Mouse (Mus musculus): ENCODE data around the gene 1810037I17Rik. TPM values are rescaled to one million over a fixed set of nuclear protein-coding genes. Genes with fewer than 3 reads are reported as not detected.

1810037I17Rik gene
- total RNA-seq, 1 experiment, result 65.0 TPM

GRCm38 (mm10) chr3:122939215-122939614 lies 15.2 kb downstream of the 1810037I17Rik start:
- no peak overlapping the region for H3K27ac ChIP-seq (ENCODE audit: insufficient read depth, low read depth, low read length, poor library complexity, severe bottlenecking)
- no peak for DNase-seq (ENCODE audit: low read depth, low spot score)
- in situ Hi-C loops (cut with MboI; ENCODE audit: low sequenced_read_pairs in 2 of 2, unreplicated experiment in 2 of 2), result no loop called here
- H3K36me3 ChIP-seq (ENCODE audit: control insufficient read depth, insufficient read depth, low read length, poor library complexity, severe bottlenecking), result peaks cover 2% of the 10 kb centered on the region; the same call in 1 of the 2 replicates
- H3K9ac ChIP-seq (ENCODE audit: insufficient read depth, low read depth, low read length, poor library complexity, severe bottlenecking), result no peak overlapping the region
- H3K4me1 ChIP-seq (ENCODE audit: control insufficient read depth in 2 of 2, insufficient read depth in 2 of 2, low read length in 2 of 2, poor library complexity in 1 of 2), result peaks cover 0 to 20% of the 10 kb centered on the region in 2 experiments; a peak in 3 of 4 replicates
- H3K4me3 ChIP-seq (ENCODE audit: insufficient read depth in 1 of 2, low read depth in 1 of 2, low read length in 2 of 2, poor library complexity in 1 of 2, severe bottlenecking in 1 of 2), result no peak overlapping the region
- TF ChIP-seq MAFK (IDR thresholded peaks at IDR 0.05; ENCODE audit: insufficient read depth, low read depth, low read length), result no peak
- TF ChIP-seq ZC3H11A (IDR thresholded peaks at IDR 0.05; ENCODE audit: borderline replicate concordance, low read depth, low read length), result no peak
- TF ChIP-seq ZNF384 (IDR thresholded peaks at IDR 0.05; ENCODE audit: low read depth, low read length), result no peak
- TF ChIP-seq HCFC1 (IDR thresholded peaks at IDR 0.05; ENCODE audit: borderline replicate concordance, insufficient read depth, low read length), result no peak
- TF ChIP-seq CHD2 (IDR thresholded peaks at IDR 0.05; ENCODE audit: low read depth, low read length), result no peak
- H3K9me3 ChIP-seq (ENCODE audit: control insufficient read depth, insufficient read depth, low read depth, low read length), result no peaks in the 10 kb centered on the region

DNA sequence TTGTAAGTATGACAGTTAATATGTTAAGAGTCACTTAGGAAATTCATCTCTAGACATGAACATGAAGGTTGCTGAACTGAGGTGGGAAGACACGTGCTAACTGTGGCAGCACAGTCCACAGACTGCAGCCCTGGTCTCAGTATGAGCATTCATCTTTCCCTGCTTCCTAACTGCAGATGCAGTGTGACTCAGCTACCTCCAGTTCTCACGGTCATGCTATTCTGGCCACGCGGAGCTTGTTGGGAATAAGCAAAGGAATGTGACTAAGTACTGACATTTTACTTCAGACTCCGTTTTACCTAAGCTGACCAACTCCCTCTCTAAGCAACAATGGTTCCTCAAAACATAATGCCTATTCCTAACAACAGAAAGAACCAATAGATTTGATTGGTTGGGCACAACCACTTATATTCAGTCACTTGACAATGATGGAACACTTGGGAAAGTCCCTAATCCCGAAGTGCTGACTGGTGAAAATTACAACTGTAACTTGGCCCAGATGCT lies 19.4 kb downstream of the 1810037I17Rik start:
- no peak overlapping the region; the same call in 1 of the 2 replicates for H3K27ac ChIP-seq (ENCODE audit: insufficient read depth, low read depth, low read length, poor library complexity, severe bottlenecking)
- in situ Hi-C loops (cut with MboI; ENCODE audit: low sequenced_read_pairs in 2 of 2, unreplicated experiment in 2 of 2), result no loop called here
- TF ChIP-seq ZNF384 (IDR thresholded peaks at IDR 0.05; ENCODE audit: low read depth, low read length), result no peak
- TF ChIP-seq MAFK (IDR thresholded peaks at IDR 0.05; ENCODE audit: insufficient read depth, low read depth, low read length), result no peak
- TF ChIP-seq ZC3H11A (IDR thresholded peaks at IDR 0.05; ENCODE audit: borderline replicate concordance, low read depth, low read length), result no peak
- TF ChIP-seq HCFC1 (IDR thresholded peaks at IDR 0.05; ENCODE audit: borderline replicate concordance, insufficient read depth, low read length), result no peak
- no peak for TF ChIP-seq CHD2 (IDR thresholded peaks at IDR 0.05; ENCODE audit: low read depth, low read length)
- H3K4me1 ChIP-seq (ENCODE audit: control insufficient read depth in 2 of 2, insufficient read depth in 2 of 2, low read length in 2 of 2, poor library complexity in 1 of 2), result peaks cover 0 to 3% of the 10 kb centered on the region in 2 experiments; a peak in 1 of 4 replicates
- no peak overlapping the region for H3K4me3 ChIP-seq (ENCODE audit: insufficient read depth in 1 of 2, low read depth in 1 of 2, low read length in 2 of 2, poor library complexity in 1 of 2, severe bottlenecking in 1 of 2)
- H3K9ac ChIP-seq (ENCODE audit: insufficient read depth, low read depth, low read length, poor library complexity, severe bottlenecking), result no peak overlapping the region
- H3K36me3 ChIP-seq (ENCODE audit: control insufficient read depth, insufficient read depth, low read length, poor library complexity, severe bottlenecking), result peaks cover 4% of the 10 kb centered on the region
- no peak for DNase-seq (ENCODE audit: low read depth, low spot score)
- H3K9me3 ChIP-seq (ENCODE audit: control insufficient read depth, insufficient read depth, low read depth, low read length), result no peaks in the 10 kb centered on the region

DNA sequence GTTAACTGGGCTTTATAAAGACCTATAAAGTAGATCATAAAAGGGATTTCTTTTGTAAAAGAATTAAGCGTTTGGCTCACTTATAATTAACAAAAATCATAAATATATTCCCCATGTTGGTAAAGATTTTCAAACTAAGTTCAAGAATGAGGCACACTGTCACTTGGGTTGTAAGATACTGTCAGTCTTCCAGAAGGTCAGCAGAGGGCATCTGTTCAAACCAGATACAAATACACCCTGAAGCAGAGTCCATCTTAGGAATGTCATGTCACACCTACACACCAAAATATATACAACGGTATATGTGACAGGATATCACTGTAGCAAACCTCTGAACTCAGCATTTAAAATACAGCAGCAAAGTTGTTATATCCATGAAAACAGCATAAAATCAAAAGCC lies 26.1 kb downstream of the 1810037I17Rik start:
- no peak for DNase-seq (ENCODE audit: low read depth, low spot score)
- no peaks in the 10 kb centered on the region for H3K9me3 ChIP-seq (ENCODE audit: control insufficient read depth, insufficient read depth, low read depth, low read length)
- no peaks in the 10 kb centered on the region for H3K4me1 ChIP-seq (ENCODE audit: control insufficient read depth in 2 of 2, insufficient read depth in 2 of 2, low read length in 2 of 2, poor library complexity in 1 of 2)
- H3K27ac ChIP-seq (ENCODE audit: insufficient read depth, low read depth, low read length, poor library complexity, severe bottlenecking), result no peak overlapping the region
- no peak for TF ChIP-seq CHD2 (IDR thresholded peaks at IDR 0.05; ENCODE audit: low read depth, low read length)
- no peak for TF ChIP-seq HCFC1 (IDR thresholded peaks at IDR 0.05; ENCODE audit: borderline replicate concordance, insufficient read depth, low read length)
- no peak for TF ChIP-seq MAFK (IDR thresholded peaks at IDR 0.05; ENCODE audit: insufficient read depth, low read depth, low read length)
- no peak for TF ChIP-seq ZNF384 (IDR thresholded peaks at IDR 0.05; ENCODE audit: low read depth, low read length)
- TF ChIP-seq ZC3H11A (IDR thresholded peaks at IDR 0.05; ENCODE audit: borderline replicate concordance, low read depth, low read length), result no peak
- H3K36me3 ChIP-seq (ENCODE audit: control insufficient read depth, insufficient read depth, low read length, poor library complexity, severe bottlenecking), result peaks cover 10% of the 10 kb centered on the region
- H3K4me3 ChIP-seq (ENCODE audit: insufficient read depth in 1 of 2, low read depth in 1 of 2, low read length in 2 of 2, poor library complexity in 1 of 2, severe bottlenecking in 1 of 2), result no peak overlapping the region
- H3K9ac ChIP-seq (ENCODE audit: insufficient read depth, low read depth, low read length, poor library complexity, severe bottlenecking), result no peak overlapping the region
- in situ Hi-C loops (cut with MboI; ENCODE audit: low sequenced_read_pairs in 2 of 2, unreplicated experiment in 2 of 2), result no loop called here

DNA sequence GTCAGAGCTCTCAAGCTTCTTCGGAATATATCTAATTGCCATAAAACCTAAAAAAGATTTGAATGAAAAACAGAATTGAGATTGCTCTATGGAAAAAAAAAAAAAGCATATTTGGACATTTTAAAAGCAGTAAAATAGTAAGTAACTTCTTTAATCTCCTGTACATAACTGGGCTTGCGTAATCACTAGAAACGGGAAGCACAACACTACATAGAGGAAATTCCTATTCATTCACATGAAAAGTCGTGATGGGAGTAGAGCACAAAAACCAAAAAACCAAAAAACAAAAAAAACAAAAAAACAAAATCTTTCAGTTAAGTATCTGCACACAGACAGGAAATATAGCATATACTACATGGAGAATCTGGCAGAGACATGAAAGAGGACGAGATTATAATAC lies 40.3 kb downstream of the 1810037I17Rik start:
- Histone ChIP-seq H3K4me3 (ENCODE audit: insufficient read depth in 1 of 2, low read depth in 1 of 2, low read length in 2 of 2, poor library complexity in 1 of 2, severe bottlenecking in 1 of 2) (no peak overlapping the region), H3K4me1 (ENCODE audit: control insufficient read depth in 2 of 2, insufficient read depth in 2 of 2, low read length in 2 of 2, poor library complexity in 1 of 2) (no peaks in the 10 kb centered on the region), H3K36me3 (ENCODE audit: control insufficient read depth, insufficient read depth, low read length, poor library complexity, severe bottlenecking) (no peaks in the 10 kb centered on the region; the same call in 1 of the 2 replicates), H3K9ac (ENCODE audit: insufficient read depth, low read depth, low read length, poor library complexity, severe bottlenecking) (no peak overlapping the region), H3K9me3 (ENCODE audit: control insufficient read depth, insufficient read depth, low read depth, low read length) (no peaks in the 10 kb centered on the region), H3K27ac (ENCODE audit: insufficient read depth, low read depth, low read length, poor library complexity, severe bottlenecking) (no peak overlapping the region)
- no peak for TF ChIP-seq ZNF384 (IDR thresholded peaks at IDR 0.05; ENCODE audit: low read depth, low read length)
- TF ChIP-seq HCFC1 (IDR thresholded peaks at IDR 0.05; ENCODE audit: borderline replicate concordance, insufficient read depth, low read length), result no peak
- DNase-seq (ENCODE audit: low read depth, low spot score), result no peak
- in situ Hi-C loops (cut with MboI; ENCODE audit: low sequenced_read_pairs in 2 of 2, unreplicated experiment in 2 of 2), result no loop called here

DNA sequence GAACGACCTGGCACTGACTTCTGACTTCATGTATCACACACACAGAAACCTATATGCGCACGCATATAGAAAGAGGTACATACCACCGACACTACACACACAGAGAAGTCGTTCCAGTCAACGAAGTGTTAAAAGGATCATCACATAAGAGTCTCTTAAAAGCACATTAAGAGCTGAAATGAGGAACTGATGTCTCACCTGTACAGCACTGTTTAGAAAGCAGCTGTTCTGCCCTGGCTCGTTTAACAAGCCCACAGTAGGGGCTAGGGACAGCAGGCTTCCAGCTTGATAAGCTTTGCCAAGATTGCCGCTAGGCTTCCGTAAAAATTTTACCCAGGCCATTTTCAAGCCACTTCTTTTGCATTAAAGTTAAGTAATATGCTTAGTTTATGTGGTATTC lies 44.4 kb downstream of the 1810037I17Rik start:
- no peaks in the 10 kb centered on the region; the same call in 1 of the 2 replicates for H3K36me3 ChIP-seq (ENCODE audit: control insufficient read depth, insufficient read depth, low read length, poor library complexity, severe bottlenecking)
- no peak overlapping the region for H3K4me3 ChIP-seq (ENCODE audit: insufficient read depth in 1 of 2, low read depth in 1 of 2, low read length in 2 of 2, poor library complexity in 1 of 2, severe bottlenecking in 1 of 2)
- DNase-seq (ENCODE audit: low read depth, low spot score), result no peak
- H3K9ac ChIP-seq (ENCODE audit: insufficient read depth, low read depth, low read length, poor library complexity, severe bottlenecking), result no peak overlapping the region
- in situ Hi-C loops (cut with MboI; ENCODE audit: low sequenced_read_pairs in 2 of 2, unreplicated experiment in 2 of 2), result no loop called here
- H3K4me1 ChIP-seq (ENCODE audit: control insufficient read depth in 2 of 2, insufficient read depth in 2 of 2, low read length in 2 of 2, poor library complexity in 1 of 2), result no peaks in the 10 kb centered on the region
- TF ChIP-seq MAFK (IDR thresholded peaks at IDR 0.05; ENCODE audit: insufficient read depth, low read depth, low read length) (no peak), HCFC1 (IDR thresholded peaks at IDR 0.05; ENCODE audit: borderline replicate concordance, insufficient read depth, low read length) (no peak), ZC3H11A (IDR thresholded peaks at IDR 0.05; ENCODE audit: borderline replicate concordance, low read depth, low read length) (no peak), ZNF384 (IDR thresholded peaks at IDR 0.05; ENCODE audit: low read depth, low read length) (no peak), CHD2 (IDR thresholded peaks at IDR 0.05; ENCODE audit: low read depth, low read length) (no peak)
- H3K27ac ChIP-seq (ENCODE audit: insufficient read depth, low read depth, low read length, poor library complexity, severe bottlenecking), result no peak overlapping the region
- H3K9me3 ChIP-seq (ENCODE audit: control insufficient read depth, insufficient read depth, low read depth, low read length), result no peaks in the 10 kb centered on the region
